Mouse (Mus musculus) liver, adult (tissue): ENCODE measurements at regions not wholly inside any gene's neighbourhood (a gene's known extent, or its start where the extent isn't known, plus 50 kb on each side); places are given as distances from the start of the nearest gene placed in this dataset.

Experiments used
- GATA4 ChIP-seq: IDR thresholded peaks from 2 replicates; pipeline ENCODE4 v1.6.1; 2014; ENCODE audit warnings: mild to moderate bottlenecking, low read length; ENCODE audit not compliant: insufficient replicate concordance

GRCm38 (mm10) chr13:75590836-75591235 lies 115.7 kb upstream of the Ell2 start:
- no peak for TF ChIP-seq GATA4

DNA sequence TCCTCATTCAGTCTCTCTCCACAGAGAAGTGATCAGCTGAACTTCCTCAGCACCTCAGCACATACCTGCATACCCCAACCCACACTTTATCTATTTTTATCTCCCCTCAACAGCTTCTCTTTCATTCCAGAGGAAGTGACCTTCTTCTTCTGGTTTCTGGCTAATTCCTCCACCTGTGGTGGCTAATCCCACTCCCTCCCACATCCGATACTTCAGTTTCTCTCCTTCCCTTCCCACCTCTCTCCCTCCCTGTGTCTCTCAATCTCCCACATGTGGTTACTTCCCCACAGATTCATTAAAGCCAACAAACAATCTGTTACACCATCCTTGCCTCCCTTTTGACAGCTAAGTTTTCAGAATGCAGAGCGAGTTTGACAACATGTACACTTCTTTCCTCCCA lies 109.7 kb upstream of the Ell2 start:
- TF ChIP-seq GATA4 = no peak

DNA sequence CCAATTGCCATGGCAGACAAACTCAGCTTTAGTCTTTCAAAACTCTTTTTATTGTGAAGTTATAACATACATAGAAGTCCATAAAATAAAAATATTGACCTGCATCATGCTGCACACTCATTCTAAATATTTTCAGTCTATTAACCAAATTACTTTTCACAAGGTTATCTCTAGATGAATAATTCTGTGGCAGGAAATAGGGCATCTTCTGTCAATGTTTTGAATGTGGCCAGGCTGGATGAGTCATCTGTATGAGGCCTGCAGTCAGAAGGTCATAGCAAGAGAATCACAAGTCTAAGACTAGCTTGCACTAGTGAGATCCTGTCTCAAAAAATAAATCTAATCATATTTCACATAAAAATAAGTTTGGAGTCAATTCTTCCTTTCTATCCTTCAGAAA lies 108.4 kb upstream of the Ell2 start:
- TF ChIP-seq GATA4 = no peak

- peak; percentile 58 for TF ChIP-seq GATA4
Observed at GRCm38 (mm10) chr13:75598675-75599074, 107.9 kb upstream of the Ell2 start.

DNA sequence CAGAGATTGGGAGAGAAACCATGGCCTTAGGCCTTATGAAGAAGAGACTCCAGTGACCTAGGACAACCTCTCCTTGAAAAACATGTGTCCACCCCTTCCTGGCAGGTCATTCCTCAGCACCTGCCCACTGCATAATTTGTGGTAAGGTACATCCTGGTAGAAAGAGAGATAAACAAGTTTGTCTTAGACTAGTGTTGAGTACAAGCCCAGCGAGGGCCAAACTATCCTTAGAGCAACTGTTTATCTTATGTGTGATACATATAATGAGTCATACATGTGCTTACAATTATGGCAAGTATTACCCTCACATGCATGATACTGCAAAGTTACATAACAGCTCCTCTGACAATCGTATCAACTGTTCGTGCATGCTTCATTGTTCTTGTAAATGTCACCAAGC lies 83.3 kb upstream of the Ell2 start:
- no peak for TF ChIP-seq GATA4

DNA sequence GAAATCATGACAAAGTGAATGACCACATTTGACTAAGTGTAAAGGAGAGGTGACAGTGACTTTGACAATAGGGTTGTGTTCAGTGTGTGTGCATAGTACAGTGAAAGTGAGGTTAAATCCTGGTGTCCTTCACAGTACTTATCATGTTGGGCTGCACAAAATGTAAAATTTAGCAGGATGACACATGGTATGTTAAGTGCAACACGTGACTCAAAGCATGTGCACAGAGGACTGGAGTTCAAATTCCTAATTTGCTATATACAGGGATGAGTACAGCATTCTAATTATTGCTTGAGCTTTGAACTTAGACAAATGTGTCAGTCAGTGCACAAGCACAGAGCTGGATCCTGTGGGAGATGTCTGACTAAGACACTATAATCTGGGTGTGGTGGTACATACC lies 79.2 kb upstream of the Ell2 start:
- no peak for TF ChIP-seq GATA4

DNA sequence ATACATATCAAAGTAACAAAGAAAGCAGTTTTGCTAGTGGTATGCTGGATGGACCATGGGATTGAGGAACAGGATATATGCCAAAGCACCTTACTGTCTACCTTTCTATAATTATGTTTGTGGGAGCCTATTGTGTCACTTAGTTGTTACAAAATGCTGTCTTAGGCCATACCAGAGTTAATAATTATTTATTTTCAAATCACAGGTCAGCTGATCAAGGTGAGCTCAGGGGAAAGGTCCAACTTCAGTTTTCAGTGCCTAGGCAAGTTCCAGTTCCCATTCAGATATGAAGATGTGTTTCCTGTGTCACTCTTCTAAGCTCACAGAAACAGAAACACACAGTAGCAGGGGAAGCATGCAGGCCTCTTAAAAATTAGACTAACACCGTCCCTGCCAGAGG lies 75.5 kb upstream of the Ell2 start:
- TF ChIP-seq GATA4 = no peak

- TF ChIP-seq GATA4 = no peak
Observed at GRCm38 (mm10) chr13:75647513-75647912, 59.0 kb upstream of the Ell2 start.

DNA sequence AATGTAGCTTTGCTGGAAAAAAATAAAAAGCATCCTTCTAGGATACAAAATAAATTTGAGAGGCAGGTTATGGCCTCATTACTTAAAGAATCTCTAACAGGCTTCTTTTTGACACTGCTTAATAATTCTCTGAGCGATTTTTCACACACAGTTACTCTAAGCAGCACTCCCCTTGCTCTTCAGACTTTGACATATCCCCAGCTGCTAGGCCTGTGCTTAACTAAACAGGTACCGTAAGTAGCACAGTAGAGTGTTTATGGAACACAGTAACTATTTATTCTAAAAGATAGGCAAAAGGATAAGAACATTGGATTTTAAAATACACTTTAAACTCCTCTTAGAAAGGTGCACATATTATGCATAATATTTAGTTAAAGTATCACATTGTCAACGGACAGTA lies 54.6 kb upstream of the Ell2 start:
- no peak for TF ChIP-seq GATA4

DNA sequence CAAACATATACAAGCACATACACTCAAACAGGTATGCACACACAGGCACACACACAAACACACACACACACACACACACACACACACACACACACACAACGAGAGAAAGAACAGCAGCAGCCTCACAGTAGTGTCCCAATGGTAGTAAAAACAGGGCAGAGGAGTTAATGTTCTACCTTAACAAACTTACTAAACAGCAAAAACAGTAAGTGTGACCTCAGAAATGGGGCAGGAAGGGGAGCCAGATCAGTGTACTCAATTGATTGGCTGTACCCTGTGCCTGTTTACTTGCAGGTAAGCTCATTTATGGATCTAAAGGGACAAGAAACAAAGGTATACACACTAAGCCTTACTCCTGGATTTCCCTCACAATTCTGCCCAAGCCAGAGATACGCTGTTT lies 53.6 kb upstream of the Ell2 start:
- TF ChIP-seq GATA4 = peak; percentile 11; the same call in 1 of the 2 replicates
